Mouse (Mus musculus) CD4-positive naive resting alpha-beta T cell, adult 57 days (primary cell): Measurements from ENCODE around the gene Slfn1. TPM values are rescaled to one million over a fixed set of nuclear protein-coding genes. Genes with fewer than 3 reads are reported as not detected.

Experiments
- total RNA-seq: library from RNA; stranded (reverse); gene quantifications from one replicate; pipeline ENCODE4 v1.2.4, GENCODE M21; 2023

Gene Slfn1
- 144 TPM for total RNA-seq

DNA sequence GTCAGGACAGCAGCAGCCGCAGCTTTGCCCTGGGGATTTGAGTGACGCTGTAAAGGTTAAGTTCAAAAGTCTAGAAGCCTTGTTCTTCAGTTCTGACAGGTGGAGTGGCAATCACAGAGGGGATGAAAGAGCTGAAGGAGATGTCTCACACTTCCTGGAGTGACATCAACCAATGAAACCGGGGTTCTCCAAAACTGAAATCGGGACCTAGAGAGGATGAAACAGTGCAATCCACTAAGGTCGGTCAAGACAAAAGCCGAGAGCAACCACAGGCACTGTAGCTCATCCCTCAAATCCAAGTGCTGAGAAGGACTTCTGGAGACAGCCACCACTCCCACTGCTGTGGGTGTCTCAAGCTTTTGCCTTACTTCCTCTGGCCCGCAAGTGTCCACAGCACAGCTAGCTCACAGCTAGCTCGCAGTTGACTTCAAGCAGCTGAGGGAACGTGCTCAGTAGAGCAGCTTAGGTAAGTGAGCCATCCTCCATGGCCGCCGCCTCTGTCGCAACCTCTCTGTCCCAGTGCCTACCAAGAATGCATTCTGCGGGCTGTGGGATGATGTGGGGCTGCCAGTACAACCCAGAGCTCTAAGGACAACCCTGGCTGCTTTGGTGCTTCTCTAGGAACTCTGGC lies at the start of gene Slfn1:
Gene Slfn1, plus strand, starts transcription at position 253 of the 631 bp plus-strand sequence.

Other genes with a start within 250 kb of the Slfn1 start
- gene Rffl, start 245.6 kb upstream of the Slfn1 start, total RNA-seq = 19.4 TPM
- 20.8 TPM for gene Rad51d, start 226.2 kb upstream of the Slfn1 start, total RNA-seq
- not detected for gene Fndc8, start 224.7 kb upstream of the Slfn1 start, total RNA-seq
- 109 TPM for gene Nle1, start 208.4 kb upstream of the Slfn1 start, total RNA-seq
- gene Unc45b, start 206.3 kb upstream of the Slfn1 start, total RNA-seq = not detected
- 71.1 TPM for gene Slfn5, start 165.5 kb upstream of the Slfn1 start, total RNA-seq
- 17.7 TPM for gene Slfn9, start 125.0 kb upstream of the Slfn1 start, total RNA-seq
- gene Slfn8, start 96.0 kb upstream of the Slfn1 start, total RNA-seq = 43.8 TPM
- gene Slfn2, start 51.7 kb upstream of the Slfn1 start, total RNA-seq = 186 TPM
- 1.7 TPM for gene Slfn4, start 58.3 kb downstream of the Slfn1 start, total RNA-seq
- gene Slfn3, start 74.5 kb downstream of the Slfn1 start, total RNA-seq = 7.7 TPM
- gene Slfn14, start 169.9 kb downstream of the Slfn1 start, total RNA-seq = not detected
- 86.8 TPM for gene Ap2b1, start 182.2 kb downstream of the Slfn1 start, total RNA-seq
- gene Pex12, start 185.7 kb downstream of the Slfn1 start, total RNA-seq = 13.8 TPM